10 mouse cellular contexts compared by ENCODE assay signal in genomic region chr14:25513496-25513895, GRCm38 (mm10). TPM values are rescaled to one million over a fixed set of nuclear protein-coding genes. Genes with fewer than 3 reads are reported as not detected.
A peak's percentile ranks its signal among the peaks of the same experiment; 100 is the strongest.
DNase-seq lines count a peak whose midpoint lies in the region; ATAC-seq and TF ChIP-seq lines count a peak whose summit lies in the region.
"Had no signal": no experiment of that assay in that cellular context is flagged by ENCODE, and none has a peak within 500 bp of the region (broad histone marks: within the 10 kb centered on the region; RNA-seq: fewer than 3 reads in every experiment).

No protein-coding gene starts in this region.

- H3K9ac ChIP-seq in embryonic facial prominence, embryonic 15.5 days = no peak overlapping the region
- H3K9ac ChIP-seq in heart, embryonic 16.5 days (ENCODE audit: low read length) = peak overlapping the region; percentile 8
- H3K9ac ChIP-seq in midbrain, embryonic 12.5 days (replicated peaks) = no peak overlapping the region
- H3K9ac ChIP-seq in lung, postnatal 0 days (replicated peaks; ENCODE audit: low read depth) = no peak overlapping the region

- H3K9me3 ChIP-seq in embryonic facial prominence, embryonic 15.5 days (replicated peaks) = no peaks in the 10 kb centered on the region
- H3K9me3 ChIP-seq in heart, embryonic 16.5 days (replicated peaks; ENCODE audit: control insufficient read depth, low read length) = no peaks in the 10 kb centered on the region
- no peaks in the 10 kb centered on the region for H3K9me3 ChIP-seq in midbrain, embryonic 12.5 days
- H3K9me3 ChIP-seq in lung, postnatal 0 days (ENCODE audit: low read length) = no peaks in the 10 kb centered on the region
- H3K9me3 ChIP-seq: megakaryocyte, embryonic 14.5 days had no signal

- peak; percentile 10 for DNase-seq in R1 (ENCODE audit: low read depth, low spot score)
- no peak for DNase-seq in adrenal gland, postnatal 25 days
- no peak for DNase-seq in lung, postnatal 0 days (ENCODE audit: low spot score)
- DNase-seq: cerebellum, adult 9-10 months had no signal

- no peak overlapping the region for H3K4me3 ChIP-seq in embryonic facial prominence, embryonic 15.5 days (replicated peaks)
- no peak overlapping the region for H3K4me3 ChIP-seq in heart, embryonic 16.5 days (ENCODE audit: low read length)
- no peak overlapping the region for H3K4me3 ChIP-seq in midbrain, embryonic 12.5 days
- H3K4me3 ChIP-seq in lung, postnatal 0 days (ENCODE audit: low read depth, low read length) = no peak overlapping the region
- H3K4me3 ChIP-seq: megakaryocyte, embryonic 14.5 days had no signal

- no peak for TF ChIP-seq CTCF in lung, postnatal 0 days (IDR thresholded peaks at IDR 0.05)

- peaks cover 92% of the 10 kb centered on the region for H3K4me1 ChIP-seq in embryonic facial prominence, embryonic 15.5 days
- H3K4me1 ChIP-seq in heart, embryonic 16.5 days (ENCODE audit: control insufficient read depth, insufficient read depth, low read length) = peaks cover 92% of the 10 kb centered on the region
- peaks cover 77% of the 10 kb centered on the region for H3K4me1 ChIP-seq in midbrain, embryonic 12.5 days
- H3K4me1 ChIP-seq in lung, postnatal 0 days (ENCODE audit: insufficient read depth, low read depth, low read length) = peaks cover 41% of the 10 kb centered on the region

- no peaks in the 10 kb centered on the region for H3K27me3 ChIP-seq in embryonic facial prominence, embryonic 15.5 days
- no peaks in the 10 kb centered on the region for H3K27me3 ChIP-seq in heart, embryonic 16.5 days (ENCODE audit: control insufficient read depth, insufficient read depth, low read length)
- H3K27me3 ChIP-seq in midbrain, embryonic 12.5 days = no peaks in the 10 kb centered on the region
- no peaks in the 10 kb centered on the region for H3K27me3 ChIP-seq in lung, postnatal 0 days (replicated peaks; ENCODE audit: insufficient read depth, low read length)
- H3K27me3 ChIP-seq: megakaryocyte, embryonic 14.5 days; Patski had no signal

- H3K27ac ChIP-seq in embryonic facial prominence, embryonic 15.5 days (replicated peaks) = 0 out of 2 replicates have a peak overlapping the region, but pooled peaks have one; percentile 39
- H3K27ac ChIP-seq in heart, embryonic 16.5 days (ENCODE audit: low read length) = peak overlapping the region; percentile 87
- peak overlapping the region; percentile 62 for H3K27ac ChIP-seq in midbrain, embryonic 12.5 days (replicated peaks)
- no peak overlapping the region for H3K27ac ChIP-seq in lung, postnatal 0 days (ENCODE audit: low read length)

- H3K4me2 ChIP-seq in embryonic facial prominence, embryonic 15.5 days (replicated peaks) = no peak overlapping the region
- H3K4me2 ChIP-seq in heart, embryonic 16.5 days (ENCODE audit: low read depth, low read length) = peak overlapping the region; percentile 23
- H3K4me2 ChIP-seq in midbrain, embryonic 12.5 days (replicated peaks) = no peak overlapping the region
- H3K4me2 ChIP-seq in lung, postnatal 0 days (replicated peaks; ENCODE audit: low read depth, low read length) = no peak overlapping the region

- 0 out of 2 replicates have a peak, but pooled peaks cover 10% of the 10 kb centered on the region for H3K36me3 ChIP-seq in embryonic facial prominence, embryonic 15.5 days
- no peaks in the 10 kb centered on the region for H3K36me3 ChIP-seq in heart, embryonic 16.5 days (ENCODE audit: control insufficient read depth, insufficient read depth)
- peaks cover 31% of the 10 kb centered on the region for H3K36me3 ChIP-seq in midbrain, embryonic 12.5 days
- peaks cover 4% of the 10 kb centered on the region; the same call in 1 of the 2 replicates for H3K36me3 ChIP-seq in lung, postnatal 0 days (ENCODE audit: insufficient read depth, low read length)

- 75% methylated on average over 8 of the region's 8 CpGs for WGBS in embryonic facial prominence, embryonic 15.5 days
- WGBS in heart, embryonic 16.5 days = 49% methylated on average over 8 of the region's 8 CpGs
- WGBS in midbrain, embryonic 12.5 days = 69% methylated on average over 8 of the region's 8 CpGs
- WGBS in lung, postnatal 0 days = 58% methylated on average over 8 of the region's 8 CpGs

- ATAC-seq in embryonic facial prominence, embryonic 15.5 days (ENCODE audit: insufficient number of reproducible peaks, low FRiP score, low TSS enrichment, low read depth) = no peak
- peak; percentile 23; the same call in 1 of the 2 replicates for ATAC-seq in heart, embryonic 16.5 days (replicated peaks; ENCODE audit: extremely low read depth, insufficient read depth, low FRiP score)
- no peak for ATAC-seq in midbrain, embryonic 12.5 days (ENCODE audit: low FRiP score, low read depth)
- no peak for ATAC-seq in inflammation-experienced regulatory T-cells, adult 6 months
- no peak for ATAC-seq in lung, postnatal 0 days
- ATAC-seq: Patski had no signal

- no peak for TF ChIP-seq EP300 in lung, postnatal 0 days (IDR thresholded peaks at IDR 0.05)

RNA-seq across cellular contexts. Expression of gene Zmiz1, which starts 54.5 kb away (rescaled TPM):
- polyA plus RNA-seq in embryonic facial prominence, embryonic 15.5 days (2015; fragmentation: Nextera tagmentation; extraction: Ambion mirVana) = 38.7 and 40.1 TPM in 2 replicates
- polyA plus RNA-seq in heart, embryonic 16.5 days (2015; fragmentation: Nextera tagmentation; extraction: Ambion mirVana) = 20.6 and 22.6 TPM in 2 replicates
- polyA plus RNA-seq in midbrain, embryonic 12.5 days (2016; fragmentation: Nextera tagmentation; extraction: Ambion mirVana) = 79.4 and 82.5 TPM in 2 replicates
- 125 and 153 TPM in 2 replicates for total RNA-seq in adrenal gland, postnatal 25 days (2021)
- polyA plus RNA-seq in inflammation-experienced regulatory T-cells, adult 6 months (2017; shearing (Covaris generic)) = 10 to 100 TPM; 24.5 to 30.1 (median 26.1) TPM
- polyA plus RNA-seq in lung, postnatal 0 days (2015; fragmentation: Nextera tagmentation; extraction: Ambion mirVana) = 18.0 and 20.2 TPM in 2 replicates
